Mouse (Mus musculus): ENCODE data around the gene 2210016L21Rik. TPM values are rescaled to one million over a fixed set of nuclear protein-coding genes. Genes with fewer than 3 reads are reported as not detected.

The 2210016L21Rik gene
- polyA plus RNA-seq, 1 experiment from 2014 or later: 132 TPM

GRCm38 (mm10) chr5:114969064-114969463, 27.1 kb downstream of the 2210016L21Rik start:
- H3K36me3 ChIP-seq: no peaks in the 10 kb centered on the region
- ATAC-seq (ENCODE audit: low FRiP score, low read depth): no peak
- no peak overlapping the region for H3K9ac ChIP-seq
- no peak overlapping the region for H3K27ac ChIP-seq (replicated peaks)
- H3K4me3 ChIP-seq: no peak overlapping the region
- H3K27me3 ChIP-seq: 0 out of 2 replicates have a peak, but pooled peaks cover 3% of the 10 kb centered on the region
- 11% methylated on average over 4 of the region's 4 CpGs for WGBS
- H3K4me2 ChIP-seq: no peak overlapping the region
- H3K9me3 ChIP-seq: no peaks in the 10 kb centered on the region
- no peaks in the 10 kb centered on the region for H3K4me1 ChIP-seq (replicated peaks)

- ATAC-seq (ENCODE audit: low FRiP score, low read depth): no peak
- 43% methylated on average over 13 of the region's 13 CpGs for WGBS
- Histone ChIP-seq H3K27me3 (0 out of 2 replicates have a peak, but pooled peaks cover 3% of the 10 kb centered on the region), H3K36me3 (no peaks in the 10 kb centered on the region), H3K9ac (no peak overlapping the region), H3K4me2 (no peak overlapping the region), H3K4me3 (no peak overlapping the region), H3K27ac (replicated peaks) (no peak overlapping the region), H3K4me1 (replicated peaks) (no peaks in the 10 kb centered on the region), H3K9me3 (no peaks in the 10 kb centered on the region)
These were observed 27.8 kb downstream of the 2210016L21Rik start for GRCm38 (mm10) chr5:114969609-114970215.

GRCm38 (mm10) chr5:114970824-114971227, 28.9 kb downstream of the 2210016L21Rik start, which contains the start of gene Hnf1a:
Hnf1a (minus strand) TSS chr5:114971094.
- Histone ChIP-seq H3K4me1 (replicated peaks) (no peaks in the 10 kb centered on the region), H3K4me3 (no peak within 1 kb of the TSS), H3K9me3 (no peaks in the 10 kb centered on the region), H3K27me3 (0 out of 2 replicates have a peak, but pooled peaks cover 3% of the 10 kb centered on the region), H3K27ac (replicated peaks) (no peak within 1 kb of the TSS), H3K36me3 (no peaks in the 10 kb centered on the region), H3K4me2 (no peak within 1 kb of the TSS), H3K9ac (no peak within 1 kb of the TSS)
- no peak for ATAC-seq (ENCODE audit: low FRiP score, low read depth)
- 77% methylated on average over 17 of the region's 17 CpGs for WGBS

- no peaks in the 10 kb centered on the region for H3K4me1 ChIP-seq (replicated peaks)
- WGBS: 83% methylated on average over 9 of the region's 9 CpGs
- H3K9ac ChIP-seq: no peak overlapping the region
- no peak for ATAC-seq (ENCODE audit: low FRiP score, low read depth)
- no peak overlapping the region for H3K4me3 ChIP-seq
- no peak overlapping the region for H3K27ac ChIP-seq (replicated peaks)
- no peak overlapping the region for H3K4me2 ChIP-seq
- 0 out of 2 replicates have a peak, but pooled peaks cover 3% of the 10 kb centered on the region for H3K27me3 ChIP-seq
- H3K9me3 ChIP-seq: no peaks in the 10 kb centered on the region
- no peaks in the 10 kb centered on the region for H3K36me3 ChIP-seq
These were observed 30.2 kb downstream of the 2210016L21Rik start for GRCm38 (mm10) chr5:114972201-114972600.

- WGBS: 83% methylated on average over 8 of the region's 8 CpGs
- no peak overlapping the region for H3K4me3 ChIP-seq
- H3K4me2 ChIP-seq: no peak overlapping the region
- H3K27me3 ChIP-seq: 0 out of 2 replicates have a peak, but pooled peaks cover 2% of the 10 kb centered on the region
- H3K27ac ChIP-seq (replicated peaks): no peak overlapping the region
- H3K9ac ChIP-seq: no peak overlapping the region
- ATAC-seq (ENCODE audit: low FRiP score, low read depth): no peak
- no peaks in the 10 kb centered on the region for H3K9me3 ChIP-seq
- H3K36me3 ChIP-seq: no peaks in the 10 kb centered on the region
- no peaks in the 10 kb centered on the region for H3K4me1 ChIP-seq (replicated peaks)
These were observed 31.2 kb downstream of the 2210016L21Rik start for GRCm38 (mm10) chr5:114973131-114973530.

GRCm38 (mm10) chr5:114976935-114977334, 35.0 kb downstream of the 2210016L21Rik start:
- no peak for ATAC-seq (ENCODE audit: low FRiP score, low read depth)
- Histone ChIP-seq H3K4me3 (no peak overlapping the region), H3K4me1 (replicated peaks) (peaks cover 19% of the 10 kb centered on the region), H3K27ac (replicated peaks) (no peak overlapping the region), H3K9ac (no peak overlapping the region), H3K27me3 (no peaks in the 10 kb centered on the region), H3K36me3 (no peaks in the 10 kb centered on the region), H3K4me2 (no peak overlapping the region), H3K9me3 (no peaks in the 10 kb centered on the region)

GRCm38 (mm10) chr5:114978473-114978872, 36.5 kb downstream of the 2210016L21Rik start:
- no peaks in the 10 kb centered on the region for H3K27me3 ChIP-seq
- no peaks in the 10 kb centered on the region for H3K9me3 ChIP-seq
- WGBS: 59% methylated on average over 11 of the region's 11 CpGs
- H3K27ac ChIP-seq (replicated peaks): no peak overlapping the region
- no peak for ATAC-seq (ENCODE audit: low FRiP score, low read depth)
- H3K4me3 ChIP-seq: no peak overlapping the region
- H3K4me1 ChIP-seq (replicated peaks): peaks cover 19% of the 10 kb centered on the region
- no peaks in the 10 kb centered on the region for H3K36me3 ChIP-seq
- no peak overlapping the region for H3K9ac ChIP-seq
- 0 out of 2 replicates have a peak overlapping the region, but pooled peaks have one; percentile 67 for H3K4me2 ChIP-seq

GRCm38 (mm10) chr5:114978888-114979249, 36.9 kb downstream of the 2210016L21Rik start:
- no peak overlapping the region; the same call in 1 of the 2 replicates for H3K27ac ChIP-seq (replicated peaks)
- H3K27me3 ChIP-seq: no peaks in the 10 kb centered on the region
- H3K9me3 ChIP-seq: no peaks in the 10 kb centered on the region
- ATAC-seq (ENCODE audit: low FRiP score, low read depth): 0 out of 2 replicates have a peak, but pooled peaks have one; percentile 3
- peaks cover 19% of the 10 kb centered on the region for H3K4me1 ChIP-seq (replicated peaks)
- H3K9ac ChIP-seq: no peak overlapping the region
- H3K4me2 ChIP-seq: peak overlapping the region; percentile 67
- H3K36me3 ChIP-seq: no peaks in the 10 kb centered on the region
- H3K4me3 ChIP-seq: peak overlapping the region; percentile 31; the same call in 1 of the 2 replicates
- WGBS: 9% methylated on average over 6 of the region's 6 CpGs

- Histone ChIP-seq H3K27ac (replicated peaks) (no peak overlapping the region; the same call in 1 of the 2 replicates), H3K4me3 (peak overlapping the region; percentile 31), H3K9me3 (no peaks in the 10 kb centered on the region), H3K9ac (0 out of 2 replicates have a peak overlapping the region, but pooled peaks have one; percentile 5), H3K4me2 (peak overlapping the region; percentile 67), H3K4me1 (replicated peaks) (peaks cover 19% of the 10 kb centered on the region), H3K27me3 (no peaks in the 10 kb centered on the region), H3K36me3 (no peaks in the 10 kb centered on the region)
- ATAC-seq (ENCODE audit: low FRiP score, low read depth): peak; percentile 69; the same call in 1 of the 2 replicates
- 10% methylated on average over 32 of the region's 32 CpGs for WGBS
These were observed 37.5 kb downstream of the 2210016L21Rik start for GRCm38 (mm10) chr5:114979250-114980121.

GRCm38 (mm10) chr5:114980122-114980748, 38.3 kb downstream of the 2210016L21Rik start:
- ATAC-seq (ENCODE audit: low FRiP score, low read depth): no peak
- Histone ChIP-seq H3K9me3 (no peaks in the 10 kb centered on the region), H3K27ac (replicated peaks) (no peak overlapping the region), H3K36me3 (no peaks in the 10 kb centered on the region), H3K4me2 (peak overlapping the region; percentile 67), H3K4me1 (replicated peaks) (peaks cover 19% of the 10 kb centered on the region), H3K27me3 (no peaks in the 10 kb centered on the region), H3K4me3 (peak overlapping the region; percentile 31), H3K9ac (0 out of 2 replicates have a peak overlapping the region, but pooled peaks have one; percentile 5)
- 32% methylated on average over 16 of the region's 16 CpGs for WGBS

GRCm38 (mm10) chr5:114982001-114982400, 40.0 kb downstream of the 2210016L21Rik start:
- H3K4me1 ChIP-seq (replicated peaks): peaks cover 19% of the 10 kb centered on the region
- ATAC-seq (ENCODE audit: low FRiP score, low read depth): no peak
- no peaks in the 10 kb centered on the region for H3K9me3 ChIP-seq
- no peak overlapping the region for H3K4me3 ChIP-seq
- 70% methylated on average over 15 of the region's 15 CpGs for WGBS
- H3K9ac ChIP-seq: no peak overlapping the region
- H3K4me2 ChIP-seq: no peak overlapping the region
- H3K27ac ChIP-seq (replicated peaks): no peak overlapping the region
- H3K27me3 ChIP-seq: no peaks in the 10 kb centered on the region
- H3K36me3 ChIP-seq: no peaks in the 10 kb centered on the region

GRCm38 (mm10) chr5:114985074-114985473, 43.1 kb downstream of the 2210016L21Rik start:
- no peak overlapping the region for H3K4me3 ChIP-seq
- no peak overlapping the region for H3K9ac ChIP-seq
- no peaks in the 10 kb centered on the region for H3K9me3 ChIP-seq
- no peak overlapping the region for H3K4me2 ChIP-seq
- no peaks in the 10 kb centered on the region for H3K36me3 ChIP-seq
- no peak for ATAC-seq (ENCODE audit: low FRiP score, low read depth)
- H3K27me3 ChIP-seq: no peaks in the 10 kb centered on the region
- H3K4me1 ChIP-seq (replicated peaks): peaks cover 3% of the 10 kb centered on the region
- H3K27ac ChIP-seq (replicated peaks): no peak overlapping the region
